Mouse (Mus musculus): ENCODE data around the gene Ipo11. TPM values are rescaled to one million over a fixed set of nuclear protein-coding genes. Genes with fewer than 3 reads are reported as not detected.

The Ipo11 gene
- polyA plus RNA-seq, 1 experiment from 2014 or later = 51.4 TPM

GRCm38 (mm10) chr13:106838778-106839177, 98.0 kb downstream of the Ipo11 start:
- no peak overlapping the region for H3K4me3 ChIP-seq (ENCODE audit: low read depth, low read length)
- H3K9ac ChIP-seq (ENCODE audit: low read depth, low read length) = no peak overlapping the region
- no peak overlapping the region for H3K4me2 ChIP-seq (ENCODE audit: low read depth, low read length)
- H3K27ac ChIP-seq (replicated peaks; ENCODE audit: low read depth, low read length) = no peak overlapping the region
- ATAC-seq (ENCODE audit: low read depth) (no peak), DNase-seq (ENCODE audit: low spot score) (no peak)
- no peaks in the 10 kb centered on the region for H3K27me3 ChIP-seq (replicated peaks; ENCODE audit: control insufficient read depth, insufficient read depth, low read length)
- no peaks in the 10 kb centered on the region for H3K4me1 ChIP-seq (ENCODE audit: control insufficient read depth, insufficient read depth, low read length)
- H3K36me3 ChIP-seq (ENCODE audit: control insufficient read depth, insufficient read depth, low read length) = peaks cover 19% of the 10 kb centered on the region
- no peaks in the 10 kb centered on the region for H3K9me3 ChIP-seq (ENCODE audit: control insufficient read depth, low read length)
- WGBS = 96% methylated on average over 3 of the region's 3 CpGs

GRCm38 (mm10) chr13:106836527-106836879, 100.3 kb downstream of the Ipo11 start:
- Histone ChIP-seq H3K4me3 (ENCODE audit: low read depth, low read length) (no peak overlapping the region), H3K9me3 (ENCODE audit: control insufficient read depth, low read length) (no peaks in the 10 kb centered on the region), H3K9ac (ENCODE audit: low read depth, low read length) (no peak overlapping the region), H3K4me2 (ENCODE audit: low read depth, low read length) (no peak overlapping the region), H3K4me1 (ENCODE audit: control insufficient read depth, insufficient read depth, low read length) (no peaks in the 10 kb centered on the region), H3K27me3 (replicated peaks; ENCODE audit: control insufficient read depth, insufficient read depth, low read length) (no peaks in the 10 kb centered on the region), H3K36me3 (ENCODE audit: control insufficient read depth, insufficient read depth, low read length) (peaks cover 13% of the 10 kb centered on the region), H3K27ac (replicated peaks; ENCODE audit: low read depth, low read length) (peak overlapping the region; percentile 61)
- WGBS = 86% methylated on average over 5 of the region's 5 CpGs
- DNase-seq (ENCODE audit: low spot score) (no peak), ATAC-seq (ENCODE audit: low read depth) (no peak)

GRCm38 (mm10) chr13:106835844-106836526, 100.8 kb downstream of the Ipo11 start:
- H3K9ac ChIP-seq (ENCODE audit: low read depth, low read length) = no peak overlapping the region

GRCm38 (mm10) chr13:106830029-106830428, 106.7 kb downstream of the Ipo11 start:
- no peak overlapping the region for H3K27ac ChIP-seq (replicated peaks; ENCODE audit: low read depth, low read length)
- no peak overlapping the region for H3K4me3 ChIP-seq (ENCODE audit: low read depth, low read length)
- ATAC-seq (ENCODE audit: low read depth) = no peak
- no peaks in the 10 kb centered on the region for H3K27me3 ChIP-seq (replicated peaks; ENCODE audit: control insufficient read depth, insufficient read depth, low read length)
- 37% methylated on average over 6 of the region's 6 CpGs for WGBS
- H3K9me3 ChIP-seq (ENCODE audit: control insufficient read depth, low read length) = no peaks in the 10 kb centered on the region
- peaks cover 10% of the 10 kb centered on the region for H3K36me3 ChIP-seq (ENCODE audit: control insufficient read depth, insufficient read depth, low read length)
- no peak for DNase-seq (ENCODE audit: low spot score)
- H3K4me1 ChIP-seq (ENCODE audit: control insufficient read depth, insufficient read depth, low read length) = no peaks in the 10 kb centered on the region
- H3K9ac ChIP-seq (ENCODE audit: low read depth, low read length) = no peak overlapping the region
- no peak overlapping the region for H3K4me2 ChIP-seq (ENCODE audit: low read depth, low read length)

More at GRCm38 (mm10) chr13:106835844-106836526, 100.8 kb downstream of the Ipo11 start:
- WGBS = 63% methylated on average over 15 of the region's 15 CpGs
- Histone ChIP-seq H3K36me3 (ENCODE audit: control insufficient read depth, insufficient read depth, low read length) (peaks cover 11% of the 10 kb centered on the region), H3K9me3 (ENCODE audit: control insufficient read depth, low read length) (no peaks in the 10 kb centered on the region), H3K27me3 (replicated peaks; ENCODE audit: control insufficient read depth, insufficient read depth, low read length) (no peaks in the 10 kb centered on the region), H3K4me1 (ENCODE audit: control insufficient read depth, insufficient read depth, low read length) (no peaks in the 10 kb centered on the region), H3K4me3 (ENCODE audit: low read depth, low read length) (0 out of 2 replicates have a peak overlapping the region, but pooled peaks have one; percentile 0), H3K27ac (replicated peaks; ENCODE audit: low read depth, low read length) (no peak overlapping the region), H3K4me2 (ENCODE audit: low read depth, low read length) (no peak overlapping the region)
- DNase-seq (ENCODE audit: low spot score) = peak; percentile 77
- ATAC-seq (ENCODE audit: low read depth) = peak; percentile 57; the same call in 1 of the 2 replicates

GRCm38 (mm10) chr13:106829327-106829997, 107.3 kb downstream of the Ipo11 start:
- no peak overlapping the region for H3K4me2 ChIP-seq (ENCODE audit: low read depth, low read length)
- DNase-seq (ENCODE audit: low spot score) (no peak), ATAC-seq (ENCODE audit: low read depth) (no peak)
- H3K36me3 ChIP-seq (ENCODE audit: control insufficient read depth, insufficient read depth, low read length) = peaks cover 8% of the 10 kb centered on the region
- 69% methylated on average over 12 of the region's 12 CpGs for WGBS
- no peak overlapping the region for H3K27ac ChIP-seq (replicated peaks; ENCODE audit: low read depth, low read length)
- no peak overlapping the region for H3K4me3 ChIP-seq (ENCODE audit: low read depth, low read length)
- H3K9ac ChIP-seq (ENCODE audit: low read depth, low read length) = no peak overlapping the region
- H3K9me3 ChIP-seq (ENCODE audit: control insufficient read depth, low read length) = no peaks in the 10 kb centered on the region
- H3K4me1 ChIP-seq (ENCODE audit: control insufficient read depth, insufficient read depth, low read length) = no peaks in the 10 kb centered on the region
- no peaks in the 10 kb centered on the region for H3K27me3 ChIP-seq (replicated peaks; ENCODE audit: control insufficient read depth, insufficient read depth, low read length)

GRCm38 (mm10) chr13:106825618-106826017, 111.1 kb downstream of the Ipo11 start:
- H3K9ac ChIP-seq (ENCODE audit: low read depth, low read length) = no peak overlapping the region
- H3K4me1 ChIP-seq (ENCODE audit: control insufficient read depth, insufficient read depth, low read length) = no peaks in the 10 kb centered on the region
- no peak overlapping the region for H3K27ac ChIP-seq (replicated peaks; ENCODE audit: low read depth, low read length)
- DNase-seq (ENCODE audit: low spot score) (no peak), ATAC-seq (ENCODE audit: low read depth) (no peak)
- H3K4me3 ChIP-seq (ENCODE audit: low read depth, low read length) = no peak overlapping the region
- no peaks in the 10 kb centered on the region for H3K27me3 ChIP-seq (replicated peaks; ENCODE audit: control insufficient read depth, insufficient read depth, low read length)
- no peaks in the 10 kb centered on the region for H3K9me3 ChIP-seq (ENCODE audit: control insufficient read depth, low read length)
- H3K4me2 ChIP-seq (ENCODE audit: low read depth, low read length) = no peak overlapping the region
- peaks cover 4% of the 10 kb centered on the region; the same call in 1 of the 2 replicates for H3K36me3 ChIP-seq (ENCODE audit: control insufficient read depth, insufficient read depth, low read length)
- WGBS = 76% methylated on average over 5 of the region's 5 CpGs

- Histone ChIP-seq H3K9me3 (ENCODE audit: control insufficient read depth, low read length) (no peaks in the 10 kb centered on the region), H3K27me3 (replicated peaks; ENCODE audit: control insufficient read depth, insufficient read depth, low read length) (no peaks in the 10 kb centered on the region), H3K9ac (ENCODE audit: low read depth, low read length) (no peak overlapping the region), H3K36me3 (ENCODE audit: control insufficient read depth, insufficient read depth, low read length) (peaks cover 4% of the 10 kb centered on the region; the same call in 1 of the 2 replicates), H3K4me1 (ENCODE audit: control insufficient read depth, insufficient read depth, low read length) (no peaks in the 10 kb centered on the region), H3K4me3 (ENCODE audit: low read depth, low read length) (no peak overlapping the region), H3K27ac (replicated peaks; ENCODE audit: low read depth, low read length) (no peak overlapping the region), H3K4me2 (ENCODE audit: low read depth, low read length) (no peak overlapping the region)
- 88% methylated on average over 2 of the region's 2 CpGs for WGBS
- DNase-seq (ENCODE audit: low spot score) (no peak), ATAC-seq (ENCODE audit: low read depth) (no peak)
Measured at GRCm38 (mm10) chr13:106823875-106824191, 112.9 kb downstream of the Ipo11 start.

GRCm38 (mm10) chr13:106823121-106823874, 113.5 kb downstream of the Ipo11 start:
- Histone ChIP-seq H3K27me3 (replicated peaks; ENCODE audit: control insufficient read depth, insufficient read depth, low read length) (no peaks in the 10 kb centered on the region), H3K9me3 (ENCODE audit: control insufficient read depth, low read length) (no peaks in the 10 kb centered on the region), H3K4me3 (ENCODE audit: low read depth, low read length) (no peak overlapping the region), H3K9ac (ENCODE audit: low read depth, low read length) (no peak overlapping the region), H3K4me1 (ENCODE audit: control insufficient read depth, insufficient read depth, low read length) (no peaks in the 10 kb centered on the region), H3K27ac (replicated peaks; ENCODE audit: low read depth, low read length) (no peak overlapping the region), H3K4me2 (ENCODE audit: low read depth, low read length) (no peak overlapping the region), H3K36me3 (ENCODE audit: control insufficient read depth, insufficient read depth, low read length) (peaks cover 4% of the 10 kb centered on the region; the same call in 1 of the 2 replicates)
- DNase-seq (ENCODE audit: low spot score) (no peak), ATAC-seq (ENCODE audit: low read depth) (no peak)
- 93% methylated on average over 12 of the region's 12 CpGs for WGBS

Data from embryonic facial prominence, embryonic 14.5 days (tissue).